Mouse (Mus musculus) spleen, postnatal 36 days (tissue): ENCODE data around the gene Lrch1.

Experiments used
- DNase-seq, 2 experiments: peaks; one replicate each; pipeline ENCODE4 v3.0.0; 2022; ENCODE audit warnings: low spot score in 2 of 2, mixed read lengths in 1 of 2

The Lrch1 gene

DNA sequence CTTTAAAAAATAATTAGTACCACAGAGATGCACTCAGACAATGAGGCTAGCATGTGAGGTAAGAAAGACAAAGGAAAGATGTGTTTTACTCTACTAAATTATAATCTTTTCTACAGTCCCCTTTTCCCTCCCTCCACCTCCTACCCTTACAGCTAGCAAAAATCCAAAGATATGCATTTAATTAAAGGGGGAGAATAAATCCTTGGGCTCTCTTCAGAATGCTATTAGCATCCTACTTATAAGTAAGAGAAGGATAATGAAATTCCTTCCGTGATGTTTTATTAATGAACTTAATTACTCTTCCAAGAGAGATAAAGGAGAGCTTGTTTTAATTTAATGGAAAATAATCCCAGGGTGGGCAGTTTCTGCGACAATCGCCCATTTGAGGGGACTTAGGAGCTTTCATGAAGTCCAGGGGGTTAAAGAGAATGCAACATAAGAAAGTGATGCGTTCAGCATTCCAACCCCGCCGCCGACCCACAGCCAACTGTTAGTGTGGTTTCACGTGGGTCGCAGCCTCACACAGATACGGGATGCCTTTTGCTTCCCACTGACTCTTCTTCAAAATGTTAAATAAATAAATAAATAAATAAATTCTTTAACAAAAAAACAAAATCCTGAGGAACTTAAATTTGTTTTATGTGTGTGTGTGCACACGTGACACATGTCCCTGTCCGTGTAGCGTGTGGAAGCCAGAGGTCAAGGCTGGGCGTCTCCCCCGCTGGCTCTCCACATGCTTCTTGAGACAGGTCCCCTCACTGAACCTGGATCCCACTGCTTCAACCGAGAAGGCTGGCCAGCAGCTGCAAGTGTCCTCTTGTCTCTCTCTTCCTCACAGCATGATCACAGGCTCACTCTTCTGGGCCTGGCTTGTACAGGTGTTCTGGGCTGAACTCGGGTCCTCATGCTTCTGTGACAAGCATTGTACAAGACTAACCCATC is 132.6 kb downstream of the Lrch1 start:
- no peak for DNase-seq

- no peak for DNase-seq
Observed at GRCm38 (mm10) chr14:74811617-74812016, 136.1 kb downstream of the Lrch1 start.

- DNase-seq: no peak
Observed at GRCm38 (mm10) chr14:74801961-74802360, 145.7 kb downstream of the Lrch1 start.

DNA sequence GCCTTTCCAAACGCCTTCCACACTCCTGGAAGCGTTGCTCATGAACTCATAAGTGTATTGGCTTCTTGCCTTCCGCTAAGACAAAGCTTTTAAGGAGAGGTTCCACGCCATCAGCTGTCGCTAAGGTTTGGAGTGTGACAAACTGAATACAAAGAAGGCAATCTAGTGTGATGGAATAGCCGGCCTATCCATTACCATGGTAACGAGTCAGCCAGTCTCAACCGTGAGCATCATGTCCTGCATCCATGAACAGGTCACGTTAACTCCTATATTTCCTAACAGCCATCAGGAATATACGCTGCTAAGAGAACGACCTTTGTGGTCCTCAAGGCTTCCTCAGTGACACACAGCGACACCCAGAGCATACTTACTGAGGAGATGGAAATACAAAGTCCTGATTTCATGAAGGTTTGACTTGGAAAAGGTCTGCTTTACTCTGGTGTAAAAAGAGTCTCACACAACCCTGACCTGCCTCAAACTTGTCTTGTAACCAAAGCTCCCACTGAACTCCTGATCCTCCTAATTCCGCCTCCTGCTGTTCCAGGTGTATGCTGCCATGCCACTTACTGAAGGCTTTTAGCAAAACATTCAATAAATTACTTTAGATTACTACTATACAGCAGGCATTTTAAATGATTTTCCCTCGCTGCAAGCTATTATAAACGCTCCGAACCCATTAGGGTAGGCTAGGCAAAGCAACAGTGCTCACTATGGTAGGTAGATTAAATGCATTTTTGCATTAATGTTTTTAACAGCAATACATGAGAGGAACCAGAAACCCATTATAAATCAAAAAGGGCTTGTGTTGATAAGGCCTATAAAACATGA is 149.4 kb downstream of the Lrch1 start:
- DNase-seq: no peak

DNA sequence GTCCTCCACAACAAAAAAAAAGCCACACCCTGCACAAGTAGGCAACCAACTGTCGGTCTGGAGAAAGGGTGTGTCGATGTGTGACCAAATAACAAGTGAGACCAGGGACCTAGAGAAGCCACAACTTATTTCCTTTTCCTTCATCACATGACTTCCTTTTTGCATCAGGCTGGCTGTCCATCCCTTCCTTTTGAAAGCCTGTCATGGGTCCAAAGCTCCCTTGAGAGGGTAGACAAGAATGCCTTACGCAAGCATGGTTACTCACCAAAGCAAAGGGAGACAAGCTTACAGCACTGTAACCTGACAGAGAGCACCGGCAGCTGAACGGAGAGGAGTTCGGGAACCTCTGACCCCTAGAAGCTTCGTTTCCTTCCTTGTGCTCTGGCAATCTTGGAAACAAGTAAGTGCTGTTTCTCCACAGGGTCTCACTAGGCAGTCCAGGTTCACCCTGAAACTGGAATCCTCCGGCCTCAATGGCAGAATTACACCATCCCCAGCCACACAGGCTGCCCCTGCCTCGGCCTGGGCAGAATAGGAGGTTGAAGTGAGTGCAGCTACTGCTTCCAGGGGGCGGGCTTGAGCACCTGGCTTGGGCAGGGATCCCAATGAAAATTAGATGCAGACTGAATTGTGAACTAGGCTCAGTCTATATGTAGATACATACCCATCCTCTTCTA is 150.2 kb downstream of the Lrch1 start:
- DNase-seq: no peak

DNA sequence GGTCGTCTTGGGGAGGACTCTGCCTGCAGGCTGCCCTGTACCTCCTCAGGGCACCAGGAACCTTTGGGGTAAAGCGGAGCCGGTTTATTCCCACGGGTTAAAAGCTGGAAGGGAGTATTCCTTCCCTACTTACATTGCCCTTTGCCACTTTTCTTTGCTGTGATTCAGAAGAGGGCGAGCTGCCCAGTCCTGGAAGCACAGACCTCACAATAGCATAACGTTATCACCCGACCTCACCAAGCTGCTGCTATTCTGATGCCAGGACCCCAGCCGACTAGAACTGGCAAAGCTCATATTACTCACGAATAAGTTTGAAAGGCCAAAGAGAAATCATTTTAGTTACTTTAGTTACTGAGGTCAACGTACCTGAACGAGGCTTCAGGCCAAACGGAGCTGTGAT is 152.7 kb downstream of the Lrch1 start:
- no peak for DNase-seq

GRCm38 (mm10) chr14:74792793-74793192 is 154.9 kb downstream of the Lrch1 start:
- no peak for DNase-seq

DNA sequence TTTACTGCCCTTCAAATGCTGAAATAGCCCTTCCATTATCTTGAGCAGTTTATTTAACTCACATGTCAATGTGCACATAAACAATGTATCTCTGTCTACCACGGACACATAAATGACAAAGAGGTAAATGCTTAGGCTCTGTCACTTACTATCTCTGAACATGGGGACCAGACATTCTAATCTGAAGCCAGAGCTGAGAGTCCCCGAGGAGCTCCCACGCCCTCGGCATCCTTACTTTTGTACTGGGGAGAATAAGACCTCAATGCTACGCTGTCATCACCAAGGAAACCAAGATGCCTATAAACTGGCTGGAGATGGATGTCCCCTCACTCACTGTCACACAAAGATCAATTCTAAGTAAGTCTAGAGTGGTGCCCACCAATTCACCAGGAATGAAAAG is 157.1 kb downstream of the Lrch1 start:
- DNase-seq: no peak

DNA sequence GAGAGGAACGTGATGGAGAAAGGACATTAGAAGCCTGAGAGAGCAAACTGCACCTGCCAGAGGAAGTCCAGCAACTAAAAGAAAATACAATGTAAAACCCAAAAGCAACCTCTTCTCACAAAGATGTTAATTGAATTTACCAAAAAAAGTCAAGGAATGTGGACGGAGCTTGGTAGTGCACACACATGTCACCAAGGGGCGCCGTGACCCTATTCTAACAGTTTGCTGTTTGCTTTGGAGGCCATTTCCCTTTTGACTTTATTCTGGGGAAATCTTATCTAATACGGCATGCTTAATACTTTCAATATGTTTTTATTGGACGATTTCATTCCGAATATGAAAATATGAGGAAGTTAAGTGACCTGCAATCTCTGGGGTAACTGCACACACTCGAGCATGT is 158.9 kb downstream of the Lrch1 start:
- DNase-seq: no peak

- no peak for DNase-seq
Observed at GRCm38 (mm10) chr14:74787717-74788116, 160.0 kb downstream of the Lrch1 start.

GRCm38 (mm10) chr14:74784243-74784934 is 163.3 kb downstream of the Lrch1 start:
- no peak for DNase-seq

DNA sequence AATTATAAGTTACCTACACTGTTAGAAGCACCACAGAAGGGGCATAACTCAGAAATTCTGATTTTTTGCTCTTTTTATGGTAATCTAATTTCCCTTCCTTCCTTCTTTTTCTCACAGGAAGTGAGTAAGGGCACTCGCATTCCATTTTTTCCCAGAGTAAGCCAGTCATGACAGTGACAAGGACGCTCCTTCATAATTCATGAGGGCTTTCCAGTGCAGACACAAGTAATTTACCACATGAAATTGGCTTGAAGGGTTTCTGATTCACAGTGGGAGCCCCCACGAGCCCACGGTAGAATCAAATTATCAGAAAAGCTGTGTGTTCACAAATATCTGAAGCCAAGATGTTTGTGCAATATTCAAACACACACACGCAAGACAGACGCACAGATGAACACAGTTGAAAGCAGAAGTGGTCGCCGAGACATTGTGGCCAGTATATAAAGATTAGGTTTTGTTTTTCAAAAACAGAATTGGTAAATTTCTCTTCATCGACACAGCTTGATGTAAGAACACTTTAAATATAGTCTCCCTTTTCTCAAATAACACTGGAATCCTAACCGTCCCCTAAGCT is 173.5 kb downstream of the Lrch1 start:
- DNase-seq: no peak

GRCm38 (mm10) chr14:74767892-74768291 is 179.8 kb downstream of the Lrch1 start:
- DNase-seq: no peak

DNA sequence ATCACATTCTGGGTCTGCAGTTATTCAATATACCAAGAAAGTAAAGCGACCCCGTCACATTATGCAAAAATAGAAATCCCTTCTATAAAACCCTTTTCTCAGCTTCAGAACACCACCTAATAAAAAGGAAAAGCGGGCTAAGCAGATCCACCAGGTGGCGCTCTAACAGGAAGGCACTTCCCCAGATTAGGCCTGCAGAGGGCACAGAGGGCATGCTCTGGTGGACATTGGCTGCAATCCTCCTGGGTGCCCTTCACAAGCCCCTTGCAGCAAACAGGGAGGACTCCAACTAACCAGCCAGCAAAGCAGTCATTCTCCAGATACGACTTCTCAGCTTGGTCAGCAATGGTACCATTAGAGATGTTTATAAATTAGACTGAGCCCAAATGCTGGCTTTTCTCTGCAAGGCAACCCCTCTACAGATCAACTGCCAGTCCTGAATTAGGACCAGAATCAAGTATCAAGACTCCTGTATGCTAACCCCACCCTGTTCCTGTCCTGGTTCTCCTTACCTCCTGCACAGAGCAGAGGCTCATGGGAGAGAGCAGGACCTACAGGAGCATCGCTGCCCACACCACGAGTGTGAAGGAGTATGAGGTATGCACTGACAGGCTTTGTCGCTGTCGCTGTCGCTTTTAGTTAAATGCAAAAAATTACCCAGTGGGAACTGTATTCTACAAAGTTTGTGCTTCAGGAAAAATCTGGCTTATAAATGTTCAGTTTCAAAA is 183.3 kb downstream of the Lrch1 start:
- DNase-seq: peak; percentile 64 to 73

DNA sequence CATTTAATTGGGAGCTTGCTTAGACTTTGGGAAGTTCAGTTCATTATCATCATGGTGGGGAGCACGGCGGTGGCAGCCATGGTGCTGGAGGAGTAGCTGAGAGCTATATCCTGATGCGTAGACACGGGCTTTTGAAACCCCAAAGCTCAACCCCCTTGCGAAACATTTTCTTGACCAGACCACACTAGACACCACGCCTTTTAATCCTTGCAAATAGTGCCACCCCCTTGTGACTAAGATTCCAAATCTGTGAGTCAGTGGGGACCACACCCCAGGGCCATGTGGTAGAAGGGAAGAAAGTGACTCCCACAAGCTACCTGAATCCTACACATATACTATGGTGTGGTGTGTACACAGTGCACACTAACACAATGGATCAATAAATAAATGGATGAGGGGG is 210.8 kb downstream of the Lrch1 start:
- no peak for DNase-seq

DNA sequence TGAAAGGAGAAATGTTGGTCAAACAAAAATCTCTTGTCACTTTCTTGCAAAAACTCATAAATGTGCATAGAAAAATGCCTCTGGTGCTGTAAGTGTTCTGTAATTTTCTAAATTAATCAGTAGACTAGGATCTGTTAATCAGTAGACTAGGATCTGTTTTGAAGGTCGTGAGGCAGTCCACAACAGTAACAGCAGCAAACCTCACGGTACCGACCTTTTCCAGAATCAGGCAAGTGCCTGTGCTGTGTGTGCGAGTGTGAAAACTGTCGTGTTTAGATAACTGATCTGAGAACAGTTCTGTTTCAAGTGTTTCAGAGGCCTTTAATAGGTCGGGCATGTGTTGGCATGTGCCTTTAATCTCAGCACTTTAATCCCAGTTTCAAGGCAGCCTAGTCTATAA is 212.2 kb downstream of the Lrch1 start:
- DNase-seq: no peak

DNA sequence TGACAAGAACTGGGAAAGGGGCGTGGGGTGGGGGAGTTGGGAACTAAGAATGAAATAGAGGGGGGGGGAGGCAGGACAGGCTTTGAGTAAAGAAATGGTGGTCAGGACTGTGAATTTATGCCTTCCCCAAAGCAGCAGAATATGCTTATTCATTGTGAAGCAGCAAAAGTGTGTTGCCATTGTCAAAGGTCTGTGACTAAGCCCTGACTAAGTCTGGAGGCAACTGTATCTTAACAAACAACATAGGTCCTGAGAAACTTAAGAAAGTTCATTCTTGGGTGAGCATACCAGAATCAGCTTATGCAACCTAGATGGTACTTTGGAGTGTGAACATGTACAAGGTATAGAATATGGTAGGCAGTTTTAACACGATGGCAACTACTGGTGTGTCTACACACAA is 214.3 kb downstream of the Lrch1 start:
- DNase-seq: no peak

DNA sequence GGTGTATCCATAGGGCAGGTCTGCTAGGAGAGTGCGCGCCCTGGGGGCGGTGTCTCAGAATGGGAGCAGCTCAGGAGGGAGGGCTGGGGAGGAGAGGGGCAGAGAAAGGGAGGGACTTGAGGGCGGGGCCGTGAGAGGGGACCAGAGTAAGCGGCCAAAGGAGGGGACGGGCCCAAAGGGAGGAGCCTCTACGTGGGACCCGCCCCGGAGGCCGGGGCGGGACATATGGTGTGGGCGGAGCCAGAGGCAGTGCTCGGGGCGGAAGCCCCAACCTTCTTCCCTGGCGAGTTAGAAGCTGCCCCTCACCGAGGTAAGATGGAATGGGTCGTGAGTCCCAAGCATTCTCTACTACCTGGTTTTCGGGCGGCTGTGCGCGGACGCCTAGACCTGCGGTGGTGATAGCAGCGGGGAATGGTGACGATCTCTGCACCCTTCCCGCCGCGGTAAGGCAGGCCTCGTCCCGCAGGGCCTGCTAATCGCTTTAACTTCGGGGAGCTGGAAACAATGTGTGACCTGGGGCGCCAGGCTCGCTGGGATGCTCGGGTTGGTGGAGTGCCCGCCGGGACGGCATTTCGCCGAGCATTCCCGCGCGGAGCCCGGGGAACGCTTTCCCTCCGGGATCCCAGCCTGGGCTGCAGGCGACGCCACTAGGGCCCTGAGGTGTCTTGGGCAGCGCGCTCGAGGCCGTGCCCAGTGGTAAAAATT is 215.4 kb downstream of the Lrch1 start, which contains the start of gene Esd:
Gene Esd (plus strand): TSS at position 219 of the 705 bp plus-strand sequence.
- DNase-seq: peak; percentile 95

DNA sequence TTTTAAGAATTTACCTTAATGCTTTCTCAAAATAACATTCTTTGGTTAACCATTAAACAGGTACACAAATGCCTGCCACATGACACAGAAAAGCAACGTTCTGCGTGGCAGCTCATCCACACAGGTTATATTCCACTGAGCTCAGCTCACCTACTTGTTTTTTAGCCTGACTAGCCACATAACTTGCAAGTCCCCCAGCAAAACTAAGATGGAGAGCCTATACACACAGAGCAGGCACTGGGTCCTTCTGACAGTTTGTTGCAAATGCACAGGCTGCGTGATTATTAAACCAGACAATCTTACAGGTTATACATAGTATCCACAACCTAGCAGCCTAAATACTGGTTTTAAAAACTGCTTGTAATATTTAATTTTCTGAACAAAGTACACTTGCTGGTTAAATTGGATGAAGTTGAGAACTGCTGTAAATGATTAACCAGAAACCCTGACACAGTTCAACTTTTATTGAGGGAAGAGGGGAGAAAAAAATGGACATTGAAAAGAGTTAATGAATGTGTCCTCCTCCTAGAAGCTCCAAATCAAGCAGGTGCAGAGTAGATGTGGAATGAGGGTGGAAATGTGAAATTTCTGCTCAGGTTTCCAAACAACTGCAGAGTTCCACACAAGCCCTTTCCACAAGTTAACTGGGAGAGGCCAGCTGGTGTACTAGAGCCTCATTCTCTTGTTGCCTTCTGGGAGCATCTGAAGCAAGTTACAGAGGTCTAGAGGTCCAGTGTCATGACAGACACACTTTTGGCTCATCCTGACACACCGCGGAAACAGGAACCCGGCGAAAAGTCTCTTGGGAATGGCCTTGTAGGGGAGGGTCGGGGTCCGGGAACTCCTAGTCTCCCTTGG is 216.2 kb downstream of the Lrch1 start:
- no peak for DNase-seq
